Mouse (Mus musculus) v-Abl transformed pro-B cells (cell line): ENCODE data around the gene Itpripl1.
"Not testable (repeated sequence)": the region's sequence is repeated elsewhere in the genome, so short reads cannot be mapped to it uniquely, and the experiment has no call there.

ENCODE experiments used
- in situ Hi-C, 2 experiments: fragments of 400-800 bp; cut with MboI; formaldehyde crosslinking; loops; one replicate each; pipeline ENCODE4 v1.15.1; 2025; ENCODE audit not compliant: unreplicated experiment in 2 of 2

Itpripl1 gene

GRCm38 (mm10) chr2:127143158-127144063 lies at the start of gene Itpripl1:
Gene Itpripl1 (minus strand): TSS chr2:127143442.
- in situ Hi-C loops = no loop called here

DNA sequence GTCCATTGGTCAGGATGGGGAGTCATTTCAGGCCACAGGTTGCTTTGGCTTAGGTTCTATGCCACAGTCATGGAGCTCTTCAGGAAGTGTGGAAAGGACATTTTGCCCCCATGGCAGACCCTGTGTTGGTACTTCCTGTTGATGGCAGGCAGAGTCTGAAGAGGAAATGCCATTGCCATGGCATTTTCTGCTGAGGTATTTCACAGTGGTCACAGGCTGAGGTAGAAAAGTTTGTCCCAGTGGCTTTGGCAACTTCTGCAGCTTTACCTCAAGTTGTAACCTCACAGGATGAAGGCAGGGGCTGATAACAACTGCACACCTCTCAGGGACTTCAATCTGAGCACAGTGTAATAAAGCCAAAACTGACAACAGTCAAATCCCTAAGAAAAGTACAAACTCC lies 46.3 kb upstream of the Itpripl1 start:
- in situ Hi-C loops = no loop called here

- in situ Hi-C loops = no loop called here
Observed at GRCm38 (mm10) chr2:127182598-127183381, 39.5 kb upstream of the Itpripl1 start.

- in situ Hi-C loops = loop anchor here (5.0 to 10.0 kb wide), 3 partner anchors 36 to 289 kb away; no protein-coding TSS in a partner anchor
Observed at GRCm38 (mm10) chr2:127166261-127166660, 23.0 kb upstream of the Itpripl1 start.

- in situ Hi-C loops = loop anchor here (5.0 to 10.0 kb wide), 3 partner anchors 37 to 289 kb away; no protein-coding TSS in a partner anchor
Observed at GRCm38 (mm10) chr2:127165675-127166074, 22.4 kb upstream of the Itpripl1 start.

- in situ Hi-C loops = no loop called here
Observed at GRCm38 (mm10) chr2:127145699-127146098, 2.5 kb upstream of the Itpripl1 start.

GRCm38 (mm10) chr2:127142577-127143157 lies 575 bp downstream of the Itpripl1 start:
- in situ Hi-C loops = no loop called here

DNA sequence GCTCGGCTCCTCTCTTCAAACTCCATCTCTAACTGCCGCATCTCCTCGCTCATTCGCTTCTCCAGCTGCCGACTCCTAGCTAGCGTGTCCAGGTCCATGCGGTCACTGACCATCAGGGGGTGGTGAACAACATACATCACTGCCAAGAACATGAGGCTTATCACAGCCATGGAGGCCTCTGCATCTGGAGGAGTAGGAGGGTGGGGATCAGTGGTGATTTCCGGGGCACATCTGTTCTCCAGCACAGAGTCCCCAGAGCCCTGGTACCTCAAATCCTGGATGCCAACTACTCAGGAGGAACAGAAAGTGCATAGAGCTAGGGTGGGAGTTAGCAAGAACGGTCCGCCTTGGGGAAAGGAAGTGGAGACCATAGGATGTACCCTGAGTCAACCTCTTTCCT lies 1.2 kb downstream of the Itpripl1 start:
- in situ Hi-C loops = no loop called here

DNA sequence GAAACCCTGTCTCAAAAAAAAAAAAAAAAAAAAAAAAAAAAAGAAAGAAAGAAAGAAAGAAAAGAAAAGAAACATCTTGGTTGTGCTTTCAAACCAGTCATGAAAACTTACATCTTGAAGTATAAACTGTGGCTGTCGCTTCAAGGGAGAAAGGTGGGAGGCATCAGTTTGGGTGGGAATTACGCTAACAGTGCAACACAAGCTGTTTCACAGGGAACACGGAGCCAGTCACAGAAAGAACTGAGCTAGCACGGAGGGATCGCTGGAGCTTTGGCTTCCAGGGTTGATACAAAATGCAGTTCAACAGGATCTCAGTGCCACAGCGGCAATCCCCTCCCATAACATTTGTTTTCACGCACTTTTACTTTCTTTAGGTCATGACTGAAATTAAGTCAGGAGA lies 3.2 kb downstream of the Itpripl1 start:
- in situ Hi-C loops = no loop called here

DNA sequence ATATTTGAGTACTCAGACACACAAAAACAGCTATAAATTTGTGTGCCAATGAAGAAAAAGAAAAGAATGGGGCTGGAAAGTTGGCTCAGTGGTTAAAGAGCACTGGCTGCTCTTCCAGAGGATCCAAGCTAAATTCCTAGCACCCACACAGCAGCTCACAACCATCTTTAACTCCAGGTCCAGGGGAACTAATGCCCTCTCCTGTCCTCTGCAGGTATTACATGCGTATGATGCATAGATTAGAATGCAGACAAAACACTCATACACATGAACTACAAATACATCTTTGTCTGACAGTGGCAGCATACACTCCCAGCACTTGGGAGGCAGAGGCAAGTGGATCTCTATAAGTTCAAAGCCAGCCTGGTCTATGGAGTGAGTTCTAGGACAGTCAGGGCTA lies 3.6 kb downstream of the Itpripl1 start:
- in situ Hi-C loops = no loop called here

- in situ Hi-C loops = no loop called here
Observed at GRCm38 (mm10) chr2:127139094-127139493, 4.1 kb downstream of the Itpripl1 start.

DNA sequence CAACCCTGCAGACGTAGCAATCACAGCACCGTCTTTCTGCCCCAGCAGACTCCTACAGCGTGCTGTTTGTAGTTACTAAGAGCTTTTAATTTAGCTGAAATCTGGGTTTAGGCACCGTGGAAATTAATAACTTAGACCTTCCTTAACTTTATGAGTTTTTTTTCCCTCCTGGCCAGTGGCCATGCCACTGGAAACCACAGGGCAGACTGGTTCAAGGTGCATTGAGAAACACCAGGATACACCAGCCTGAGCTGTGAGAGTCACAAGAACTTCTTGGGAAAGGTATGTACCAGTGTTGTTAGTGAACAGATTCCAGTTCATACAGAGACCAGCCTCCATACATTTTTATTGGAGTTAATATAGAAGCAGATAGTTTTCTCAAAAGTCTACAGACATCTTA lies 4.8 kb downstream of the Itpripl1 start:
- in situ Hi-C loops = no loop called here

- in situ Hi-C loops = no loop called here
Observed at GRCm38 (mm10) chr2:127137838-127138420, 5.3 kb downstream of the Itpripl1 start.

- in situ Hi-C loops = no loop called here
Observed at GRCm38 (mm10) chr2:127136979-127137378, 6.3 kb downstream of the Itpripl1 start.

GRCm38 (mm10) chr2:127135255-127135654 lies 8.0 kb downstream of the Itpripl1 start:
- in situ Hi-C loops = not testable (repeated sequence)

DNA sequence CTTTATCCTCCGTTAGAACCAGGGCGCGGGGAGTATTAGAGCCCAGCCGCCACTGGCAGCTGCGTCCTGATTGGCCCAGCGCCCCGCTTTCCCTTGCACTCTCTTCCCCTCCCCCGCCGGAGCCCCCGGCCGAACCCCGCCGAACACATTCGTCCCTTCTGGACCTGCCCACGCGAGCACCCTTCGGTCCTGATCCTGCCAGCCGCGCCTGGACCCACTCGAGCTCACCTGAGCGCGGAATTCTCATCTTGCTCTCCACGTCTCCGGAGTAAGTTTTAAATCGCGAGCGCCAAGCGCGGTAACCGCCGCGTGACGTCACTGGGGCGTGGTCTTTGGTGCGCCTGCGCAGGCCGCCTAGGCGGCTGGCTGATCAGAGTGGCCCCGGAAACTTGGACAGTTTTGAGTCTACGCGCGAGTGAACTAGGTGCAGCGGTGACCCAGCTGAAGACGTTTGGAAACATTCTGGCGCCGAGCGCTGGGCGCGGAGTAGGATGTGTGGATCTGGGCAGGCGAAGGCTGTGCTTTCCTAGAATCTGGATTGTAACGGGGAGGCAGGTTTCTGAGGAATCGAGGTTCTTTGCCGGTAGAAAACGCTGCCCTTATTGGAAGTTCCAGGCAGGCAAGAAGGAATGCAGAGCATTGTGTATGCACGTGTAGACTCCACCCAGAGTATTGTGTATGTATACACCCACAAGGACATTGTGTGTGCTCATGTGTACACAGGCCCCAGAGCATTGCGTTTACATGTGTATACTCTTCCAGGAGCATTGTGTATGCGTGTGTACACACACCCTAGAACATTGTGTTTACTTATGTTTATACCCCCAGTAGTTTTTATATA lies 9.4 kb downstream of the Itpripl1 start, which contains the start of gene Ncaph:
Gene Ncaph, minus strand, starts transcription at position 334 of the 841 bp plus-strand sequence.
- in situ Hi-C loops = no loop called here

- in situ Hi-C loops = no loop called here
Observed at GRCm38 (mm10) chr2:127131353-127131752, 11.9 kb downstream of the Itpripl1 start.

- in situ Hi-C loops = no loop called here
Observed at GRCm38 (mm10) chr2:127128926-127129325, 14.3 kb downstream of the Itpripl1 start.

GRCm38 (mm10) chr2:127121591-127122235 lies 21.5 kb downstream of the Itpripl1 start:
- in situ Hi-C loops = no loop called here
